Mouse (Mus musculus): Measurements from ENCODE around the gene Rab11fip4.

Gene Rab11fip4

DNA sequence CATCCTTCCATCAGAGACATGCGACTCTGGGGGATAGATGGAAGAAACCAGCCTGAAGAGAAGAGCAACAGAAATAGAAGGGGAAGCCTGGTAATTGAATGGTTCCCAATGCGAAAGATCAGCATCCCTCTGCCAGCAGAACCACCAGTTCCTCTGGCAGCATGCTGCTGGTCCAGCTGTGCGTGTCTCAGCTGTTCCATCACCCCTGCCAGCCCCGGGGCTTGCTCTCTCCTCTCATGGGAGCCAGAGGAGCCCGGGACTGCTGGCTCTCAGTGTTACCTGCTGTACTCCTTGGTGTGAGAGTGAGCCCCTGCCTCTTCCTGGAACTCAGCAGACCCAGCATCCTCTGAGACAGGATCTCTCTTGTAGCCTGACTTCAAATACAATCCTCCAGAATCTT, 24.9 kb downstream of the Rab11fip4 start:
- no peak for DNase-seq

DNA sequence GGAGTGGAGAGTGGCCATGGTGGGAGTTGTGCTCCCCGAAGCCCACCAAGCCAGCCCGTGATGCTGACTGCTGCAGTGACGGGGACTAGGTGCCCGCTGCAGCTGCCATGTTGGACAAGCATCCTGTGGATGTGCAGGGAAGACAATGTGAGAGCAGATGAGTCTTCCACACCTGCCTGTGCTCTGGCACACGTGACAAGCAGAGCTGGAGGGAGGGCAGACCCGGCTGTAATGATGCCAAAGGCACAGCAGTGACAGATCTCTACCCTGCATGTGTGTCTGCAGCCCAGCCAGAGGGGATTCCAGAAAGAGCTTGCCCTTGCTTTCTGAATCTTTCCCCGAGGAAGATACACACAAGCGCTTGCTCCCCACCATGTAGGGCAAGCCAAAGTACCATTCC, 27.0 kb downstream of the Rab11fip4 start:
- no peak for DNase-seq

DNA sequence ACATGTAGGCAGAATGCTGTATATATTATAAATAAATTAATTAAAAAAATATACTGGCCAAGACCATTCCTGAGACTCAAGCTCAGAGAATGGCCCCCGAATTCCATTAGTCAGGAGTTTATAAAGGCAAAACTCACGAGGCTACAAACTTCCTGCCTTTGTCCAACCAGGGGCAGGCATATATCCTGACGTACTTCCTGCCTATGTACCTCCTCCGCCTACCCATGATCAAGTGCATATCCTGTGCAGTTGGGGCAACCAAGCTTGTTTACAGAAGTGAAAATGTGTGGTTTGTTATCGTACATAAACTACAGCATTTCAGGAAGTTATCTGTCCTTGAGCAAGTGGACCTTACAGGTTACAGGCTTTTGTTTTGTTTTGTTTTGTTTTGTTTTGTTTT, 32.0 kb downstream of the Rab11fip4 start:
- no peak for DNase-seq

DNA sequence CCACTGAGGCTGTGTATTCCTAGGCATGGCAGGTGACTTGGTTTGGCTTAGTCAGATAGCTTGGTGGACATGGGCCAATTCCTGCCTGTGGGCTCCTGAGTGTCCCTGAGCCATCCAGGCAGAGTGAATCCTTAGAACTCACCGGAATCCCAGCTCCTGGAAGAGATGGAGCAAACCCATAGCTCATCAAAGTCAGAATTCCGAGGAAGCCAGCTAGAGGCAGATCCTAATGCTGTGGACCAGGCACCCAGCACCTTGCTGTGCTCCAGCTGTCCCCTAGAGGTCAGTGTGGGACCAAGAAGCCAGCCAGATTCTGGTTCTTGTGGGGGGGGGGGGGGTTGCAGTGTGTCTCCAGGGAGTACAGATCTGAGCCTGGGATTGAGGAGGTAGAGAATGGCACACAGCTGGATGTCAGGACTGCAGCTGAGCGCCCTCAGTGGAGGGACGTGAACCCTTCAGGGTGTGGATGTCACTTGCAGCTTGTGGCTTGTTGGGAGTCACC, 33.8 kb downstream of the Rab11fip4 start:
- peak; percentile 88 for DNase-seq

GRCm38 (mm10) chr11:79628716-79629115, 37.7 kb downstream of the Rab11fip4 start:
- no peak for DNase-seq

GRCm38 (mm10) chr11:79629752-79630374, 38.9 kb downstream of the Rab11fip4 start:
- no peak for DNase-seq

- no peak for DNase-seq
Measured at GRCm38 (mm10) chr11:79630521-79630920, 39.5 kb downstream of the Rab11fip4 start.

DNA sequence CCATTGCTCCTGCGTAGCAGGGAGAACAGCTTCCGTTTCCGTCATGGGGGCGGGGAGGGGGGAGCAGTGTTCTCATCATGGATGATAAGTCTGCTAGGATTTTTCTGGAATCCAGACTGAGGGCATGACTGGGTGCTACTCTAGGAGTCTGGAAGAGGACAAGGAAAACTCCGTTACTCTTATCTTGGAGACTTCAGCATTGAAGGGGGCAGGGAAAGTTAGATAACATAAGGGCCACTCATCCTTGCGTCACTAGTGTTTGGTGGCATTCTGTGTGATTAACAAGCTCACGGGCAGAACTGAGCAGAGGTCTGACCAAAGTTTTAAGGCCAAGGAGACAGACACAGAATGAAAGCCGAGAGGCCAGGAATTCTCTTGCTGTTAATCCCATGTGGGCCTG, 42.4 kb downstream of the Rab11fip4 start:
- no peak for DNase-seq

- DNase-seq: no peak
Measured at GRCm38 (mm10) chr11:79635661-79636449, 44.8 kb downstream of the Rab11fip4 start.

DNA sequence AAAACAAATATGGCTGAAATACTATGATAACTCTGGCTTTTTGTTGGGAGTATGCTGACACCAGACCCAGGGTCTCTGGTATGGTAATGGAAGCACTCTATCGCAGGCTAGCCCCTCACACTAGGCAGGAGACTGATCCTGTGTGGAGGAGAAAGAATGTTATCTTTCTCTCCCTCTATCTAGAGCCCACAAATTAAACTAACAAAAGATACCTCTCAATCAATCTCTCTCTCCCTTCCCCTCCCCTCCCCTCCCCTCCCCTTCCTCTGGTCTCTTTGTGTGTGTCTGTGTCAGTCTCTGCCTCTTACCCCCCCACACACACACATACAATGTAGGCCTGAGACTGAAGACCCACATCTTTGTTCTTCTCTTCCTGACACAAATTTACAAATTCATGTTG, 45.5 kb downstream of the Rab11fip4 start:
- no peak for DNase-seq

DNA sequence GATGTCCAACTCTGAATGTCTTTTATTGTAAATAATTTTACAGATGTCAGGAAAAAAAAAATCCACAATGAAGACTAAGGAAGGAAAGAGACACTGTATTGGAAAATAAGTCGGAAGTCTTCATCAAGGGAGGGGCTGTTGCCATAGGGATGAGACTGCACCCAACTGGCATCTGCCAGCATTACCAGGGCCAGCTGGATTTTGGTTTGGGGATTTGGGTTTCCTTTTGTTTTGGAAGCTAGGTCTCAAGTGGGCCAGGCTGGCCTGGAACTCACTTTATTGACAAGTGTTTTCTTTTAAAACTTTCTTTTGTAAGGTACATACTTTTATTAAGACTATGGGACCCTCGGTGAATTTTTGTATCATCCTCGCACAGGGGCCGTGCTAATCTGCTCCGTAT, 47.7 kb downstream of the Rab11fip4 start:
- no peak for DNase-seq

DNA sequence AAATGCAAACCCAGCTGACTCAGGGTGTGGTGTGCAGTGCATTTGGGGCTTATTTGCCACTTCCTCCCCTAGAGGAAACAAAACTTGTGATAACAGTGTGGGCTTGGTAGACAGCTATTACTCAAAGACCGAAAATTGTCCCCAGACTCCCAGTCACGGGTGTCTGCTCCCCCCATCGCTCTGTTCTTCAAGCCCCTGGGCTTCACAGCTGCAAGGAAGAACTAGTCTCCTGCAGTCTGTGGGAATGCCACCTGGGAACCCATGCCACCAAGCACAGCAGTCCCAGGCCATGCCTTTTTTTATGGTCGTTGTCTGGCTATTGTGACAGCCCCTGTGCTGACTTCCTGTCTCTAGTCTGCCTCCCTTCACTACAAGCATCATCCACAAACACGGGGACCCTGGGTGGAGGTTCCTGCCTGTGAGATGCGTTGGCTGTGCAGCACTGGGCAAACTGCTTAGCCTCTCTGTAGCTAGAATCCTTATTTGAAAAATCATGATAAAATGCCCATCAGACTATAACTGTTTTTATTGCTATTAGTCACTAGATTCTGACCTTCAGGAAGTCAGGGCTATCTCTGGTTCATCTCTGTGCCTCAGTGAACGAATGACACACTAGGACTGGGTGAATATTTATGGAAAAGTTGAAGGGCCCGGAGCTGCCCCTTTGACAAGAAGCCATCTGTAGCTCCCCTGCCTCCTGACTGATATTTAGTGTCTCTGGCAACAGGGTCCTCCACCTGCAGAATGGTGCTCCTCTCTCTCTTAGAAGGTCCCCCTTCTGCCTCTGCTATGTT, 50.1 kb downstream of the Rab11fip4 start:
- DNase-seq: no peak

GRCm38 (mm10) chr11:79643730-79644129, 52.7 kb downstream of the Rab11fip4 start:
- no peak for DNase-seq

- no peak for DNase-seq
Measured at GRCm38 (mm10) chr11:79644717-79645191, 53.7 kb downstream of the Rab11fip4 start.

DNA sequence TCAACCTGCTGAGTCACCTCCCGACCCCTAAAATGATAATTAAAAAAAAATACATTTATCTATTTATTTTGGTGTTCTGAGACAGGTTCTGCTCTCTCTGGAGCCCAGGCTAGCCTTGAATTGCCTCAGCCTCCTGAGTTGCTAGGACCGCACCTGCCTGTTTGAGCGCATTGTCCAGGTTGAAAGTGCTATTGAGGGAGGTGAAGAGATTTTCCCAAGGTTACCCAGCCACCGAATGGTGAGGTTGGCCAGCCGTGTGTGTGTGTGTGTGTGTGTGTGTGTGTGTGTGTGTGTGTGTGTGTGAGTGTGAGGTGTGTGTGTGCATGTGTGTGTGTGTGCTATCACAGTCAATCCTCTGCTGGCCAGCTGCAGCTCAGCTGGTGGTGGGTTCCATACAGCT, 55.0 kb downstream of the Rab11fip4 start:
- DNase-seq: no peak

DNA sequence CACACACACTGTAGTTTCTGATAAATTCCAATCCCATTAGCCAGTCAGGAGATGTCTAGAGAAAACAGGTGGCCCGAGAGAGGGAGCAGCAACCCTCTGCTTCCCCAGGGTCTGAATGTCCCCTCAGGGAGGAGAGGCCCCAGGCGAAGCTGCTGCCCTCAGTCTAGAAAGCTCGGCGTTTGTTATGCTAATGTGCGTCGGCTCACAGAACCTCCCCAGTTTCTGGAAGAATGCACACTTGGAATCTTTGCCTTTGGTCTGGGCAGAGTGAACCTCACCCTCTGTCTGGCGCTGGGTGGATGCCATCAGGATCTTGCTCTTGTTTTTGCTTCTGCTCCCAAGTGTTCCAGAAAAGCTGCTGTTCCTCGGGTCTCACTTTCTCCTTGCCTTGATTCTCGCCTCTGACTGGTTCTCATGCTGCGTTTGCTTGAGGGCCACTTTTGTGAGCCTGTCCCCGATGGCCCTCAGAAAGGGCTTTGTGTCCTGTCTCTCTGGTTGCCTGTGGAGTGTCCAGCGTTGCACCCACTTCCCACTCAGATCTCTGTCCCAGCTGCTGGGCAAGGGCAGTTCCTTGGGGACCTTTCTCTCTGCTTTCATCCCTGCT, 55.6 kb downstream of the Rab11fip4 start:
- DNase-seq: no peak

DNA sequence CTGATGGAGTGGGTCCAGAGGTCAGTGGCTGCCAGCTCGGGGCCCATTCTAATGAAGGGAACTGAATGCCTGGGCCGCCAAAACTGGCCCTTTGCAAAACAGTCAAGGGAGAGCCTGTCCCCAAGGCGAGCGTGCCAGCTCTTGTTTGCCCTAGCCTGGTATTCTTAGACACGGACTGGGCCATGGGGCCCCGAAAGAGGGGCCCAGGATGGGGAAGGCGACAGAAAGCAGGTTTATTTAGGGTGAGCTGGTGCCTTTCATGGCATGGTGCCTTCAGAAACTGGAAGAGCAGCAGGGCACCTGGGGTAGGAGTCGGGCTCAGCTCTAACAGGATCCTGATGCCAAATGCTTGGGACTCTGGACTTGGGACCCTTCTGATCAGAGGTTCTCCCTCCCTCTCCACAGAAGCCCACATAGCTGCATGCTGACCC, 56.1 kb downstream of the Rab11fip4 start:
- no peak for DNase-seq

- peak; percentile 64 for DNase-seq
Measured at GRCm38 (mm10) chr11:79650359-79650835, 59.4 kb downstream of the Rab11fip4 start.

DNA sequence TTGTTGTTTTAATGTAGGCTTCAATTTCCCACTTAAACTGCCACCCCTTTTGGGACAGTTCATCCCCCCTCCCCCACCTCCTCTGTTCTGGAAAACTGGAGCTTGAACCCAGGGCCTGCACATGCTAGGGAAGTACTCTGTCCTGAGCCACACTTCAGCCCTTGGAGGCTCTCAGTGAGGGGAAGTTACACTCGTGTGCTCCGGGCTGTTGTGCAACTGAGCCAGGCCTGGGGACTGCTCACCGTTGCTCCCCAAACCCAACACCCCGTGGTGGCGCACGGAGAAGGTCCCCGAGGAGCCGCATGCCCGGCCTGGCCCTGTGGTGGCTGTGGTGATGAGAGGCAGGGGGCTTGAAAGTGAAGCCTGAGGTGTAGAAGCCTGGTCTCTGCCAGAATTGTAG, 61.2 kb downstream of the Rab11fip4 start:
- DNase-seq: no peak

- DNase-seq: no peak
Measured at GRCm38 (mm10) chr11:79652921-79653575, 62.0 kb downstream of the Rab11fip4 start.

GRCm38 (mm10) chr11:79654407-79654831, 63.4 kb downstream of the Rab11fip4 start:
- no peak for DNase-seq

- no peak for DNase-seq
Measured at GRCm38 (mm10) chr11:79655592-79655991, 64.6 kb downstream of the Rab11fip4 start.

Data from cerebellum, adult 9-10 months (tissue).